Mouse (Mus musculus) thymus, adult 18-20 months (tissue): ENCODE measurements around the gene Ago1.
A peak's percentile ranks its signal among the peaks of the same experiment; 100 is the strongest.

Source experiments
- DNase-seq, 2 experiments: peaks; one replicate each; pipeline ENCODE4 v3.0.0; 2022; ENCODE audit warnings: mixed read lengths in 2 of 2

Ago1 gene

GRCm38 (mm10) chr4:126469334-126469733 is 951 bp upstream of the Ago1 start:
- DNase-seq: no peak

DNA sequence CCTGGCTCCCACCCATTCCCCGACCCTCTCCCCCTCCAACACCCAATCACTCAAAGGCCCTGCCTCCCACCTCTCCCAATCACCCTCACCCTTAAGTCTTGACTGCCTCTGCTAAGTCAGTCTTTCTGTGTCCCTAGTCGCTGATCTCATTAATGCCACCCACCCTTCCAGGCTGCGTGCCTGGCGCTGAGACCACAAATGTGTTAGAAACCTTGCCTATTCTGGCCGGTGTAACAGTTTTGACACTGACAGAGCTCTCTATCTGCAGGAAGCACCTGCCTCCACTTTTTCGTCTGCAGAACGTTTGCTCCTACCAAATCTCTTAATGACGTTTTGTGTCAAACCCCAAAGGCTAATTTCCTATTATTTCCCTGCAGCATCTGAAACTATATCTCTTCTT is 542 bp upstream of the Ago1 start:
- DNase-seq: no peak

GRCm38 (mm10) chr4:126467721-126468284 is 580 bp downstream of the Ago1 start:
- DNase-seq: peak; percentile 64 to 71

DNA sequence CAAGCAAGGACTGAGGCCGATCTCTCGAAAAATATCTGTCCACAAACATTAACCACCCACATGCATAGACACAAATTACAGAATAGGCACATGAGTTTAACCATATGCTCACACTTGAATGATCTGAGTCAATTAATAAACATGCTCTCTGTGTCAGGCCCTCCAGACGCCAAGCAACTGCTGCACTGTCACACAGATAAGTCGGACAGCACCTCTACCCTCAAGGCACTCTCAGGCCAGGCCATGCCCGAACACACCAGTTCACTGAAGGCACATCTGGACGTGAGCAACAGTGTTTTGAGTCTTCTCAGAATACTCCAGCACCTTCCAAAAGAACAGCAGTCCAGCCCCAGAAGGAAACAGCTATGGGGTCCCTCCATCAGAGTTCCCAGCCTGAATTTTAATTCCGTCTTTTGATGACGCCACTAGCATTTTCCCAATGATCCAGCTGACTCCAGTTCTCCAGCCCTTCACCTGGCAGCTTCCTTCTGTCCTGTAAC is 2.1 kb downstream of the Ago1 start:
- DNase-seq: no peak

GRCm38 (mm10) chr4:126465843-126466242 is 2.5 kb downstream of the Ago1 start:
- peak; percentile 4 to 29 for DNase-seq

GRCm38 (mm10) chr4:126464892-126465235 is 3.5 kb downstream of the Ago1 start:
- DNase-seq: no peak

GRCm38 (mm10) chr4:126464189-126464891 is 4.0 kb downstream of the Ago1 start:
- DNase-seq: no peak

- no peak for DNase-seq
Observed at GRCm38 (mm10) chr4:126455441-126455840, 12.9 kb downstream of the Ago1 start.

DNA sequence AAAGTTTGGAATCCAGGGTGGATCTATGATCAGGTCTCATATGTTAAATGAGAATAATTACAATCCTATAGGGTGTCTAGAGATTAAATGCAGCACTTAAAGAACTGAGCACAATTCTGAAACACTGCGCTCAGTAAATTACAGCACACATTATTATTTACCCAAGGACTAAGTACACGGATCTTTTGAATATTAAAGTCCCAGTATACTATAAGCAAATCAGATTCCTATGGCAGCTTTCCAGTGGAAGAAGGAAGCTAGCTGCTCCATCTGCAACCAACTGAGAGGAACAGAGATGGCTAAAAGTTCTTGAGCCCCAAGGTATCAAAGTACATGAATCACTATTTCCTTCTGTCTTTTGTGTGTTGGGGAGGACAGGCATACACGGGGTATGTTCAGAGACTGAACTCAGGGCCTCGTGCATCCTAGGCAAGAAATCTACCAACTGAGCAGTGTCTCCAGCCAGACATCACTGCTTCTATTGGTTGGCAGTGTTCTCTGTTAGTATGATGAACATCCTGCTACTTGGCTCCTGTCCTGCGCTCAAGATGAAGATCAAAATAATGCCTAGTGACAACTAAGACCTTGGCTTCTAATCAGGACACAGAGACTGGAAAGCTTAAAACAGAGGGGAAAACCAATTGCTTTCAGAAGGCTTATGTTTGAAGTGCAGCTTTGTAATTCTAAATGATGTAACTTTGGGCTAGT is 13.7 kb downstream of the Ago1 start:
- no peak for DNase-seq

DNA sequence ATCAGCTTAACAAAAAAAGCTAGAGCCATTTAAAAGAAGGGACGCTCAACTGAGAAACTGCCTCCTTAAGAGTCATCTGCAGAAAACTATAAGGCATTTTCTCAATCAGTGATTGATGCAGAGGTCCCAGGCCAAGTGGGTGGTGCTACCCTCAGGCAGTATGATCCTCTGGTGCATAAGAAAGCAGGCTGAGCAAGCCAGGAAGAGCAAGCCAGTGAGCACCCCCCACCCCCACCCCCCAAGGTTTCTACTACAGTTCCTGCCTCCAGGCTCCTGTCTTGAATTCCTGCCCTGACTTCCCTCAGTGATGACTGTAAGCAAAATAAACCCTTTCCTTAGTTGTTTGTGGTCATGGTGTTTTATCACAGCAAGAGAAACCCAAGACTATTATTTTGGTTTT is 18.1 kb downstream of the Ago1 start:
- no peak for DNase-seq

DNA sequence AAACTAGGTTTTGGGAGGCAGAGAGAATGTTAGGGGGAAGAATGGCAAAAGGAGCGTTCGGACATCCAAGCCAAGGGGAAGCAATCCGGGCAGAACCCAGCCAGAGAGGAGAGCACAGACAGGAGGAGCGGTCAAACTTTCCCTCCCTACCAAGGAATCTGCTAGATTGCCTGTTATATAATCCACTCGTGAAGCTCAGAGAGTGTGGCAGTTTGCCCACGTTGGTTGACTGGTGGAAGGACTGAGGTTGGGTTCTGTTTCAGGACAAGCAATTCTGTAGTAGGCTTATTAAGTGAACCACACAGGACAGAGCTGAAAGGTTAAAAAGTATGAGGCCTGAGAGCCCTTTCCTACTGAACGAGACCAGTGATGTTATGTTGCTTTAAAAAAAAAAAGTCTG is 21.3 kb downstream of the Ago1 start:
- DNase-seq: no peak

DNA sequence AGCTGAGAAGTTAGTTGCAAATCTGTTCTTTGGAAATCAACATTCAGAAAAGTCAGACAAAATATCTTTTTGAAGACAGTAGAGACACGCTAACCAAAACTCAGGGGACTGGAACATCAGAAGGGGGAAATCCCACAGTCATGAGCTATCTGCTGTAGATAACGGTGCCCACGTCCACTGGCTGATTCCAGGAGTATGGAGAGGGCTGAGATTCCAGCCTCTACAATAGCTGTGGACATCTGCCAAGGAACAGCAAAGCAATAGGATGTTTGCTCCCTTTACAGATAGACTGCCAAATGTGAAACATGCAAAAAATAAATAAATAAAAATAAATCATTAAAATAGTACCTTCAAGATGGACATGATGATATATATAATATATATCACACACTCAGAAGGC is 23.9 kb downstream of the Ago1 start:
- no peak for DNase-seq

DNA sequence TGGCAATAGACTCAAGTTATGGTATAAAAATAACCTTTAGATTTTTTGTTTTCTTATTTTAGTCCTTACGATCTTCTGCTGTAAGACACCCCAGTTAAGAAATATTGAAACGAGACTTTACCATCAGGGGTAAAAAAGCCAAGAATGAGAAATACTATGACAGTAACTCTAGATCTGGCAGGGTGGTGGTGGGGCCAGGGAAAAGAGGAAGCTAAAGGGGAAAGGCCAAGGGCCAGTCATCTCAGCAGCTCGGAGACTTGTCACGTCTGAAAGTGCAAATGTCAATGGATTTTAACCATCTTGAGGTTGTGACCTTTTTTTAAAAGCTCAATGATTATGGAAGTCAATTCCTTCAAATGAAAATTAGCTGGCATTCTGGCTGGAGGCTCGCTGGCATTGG is 30.1 kb downstream of the Ago1 start:
- no peak for DNase-seq

DNA sequence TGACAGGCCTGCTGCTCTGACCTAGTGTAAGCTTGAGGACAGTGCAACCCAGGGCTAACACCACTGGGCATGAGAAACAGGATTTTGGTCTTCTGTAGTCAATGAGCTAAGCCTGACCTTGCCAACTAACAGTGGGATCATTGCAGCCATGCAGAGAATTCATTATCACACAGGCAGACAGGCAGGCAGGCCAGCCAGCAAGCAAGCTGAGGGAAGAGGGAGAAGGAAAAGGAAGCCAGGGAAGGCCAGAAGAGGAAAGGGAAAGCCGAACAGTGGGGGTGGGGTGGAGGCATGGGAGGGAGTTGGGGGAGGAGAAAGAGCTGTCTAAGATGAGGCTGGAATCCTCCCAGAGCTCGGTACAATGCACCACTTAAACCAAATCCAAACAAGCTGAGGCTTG is 32.1 kb downstream of the Ago1 start:
- no peak for DNase-seq

DNA sequence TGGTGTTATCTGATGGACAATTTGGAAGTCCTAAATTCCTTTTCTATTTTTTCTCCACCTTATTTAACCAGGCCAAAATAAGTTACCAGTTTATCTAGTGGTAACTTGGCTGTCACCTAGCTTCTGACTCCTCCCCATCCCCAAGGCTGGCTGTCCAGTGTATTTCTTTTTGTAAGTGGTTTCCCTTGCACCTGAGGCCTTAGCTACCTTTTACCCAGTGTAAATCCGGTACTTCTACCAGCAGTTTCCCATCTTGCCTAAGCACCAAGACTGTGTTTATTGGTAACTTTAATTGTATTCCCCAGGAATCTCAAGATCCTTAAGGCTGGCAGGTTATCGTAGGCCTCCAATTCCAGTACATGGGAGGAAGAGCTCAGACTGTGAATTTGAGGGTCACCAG is 34.3 kb downstream of the Ago1 start:
- DNase-seq: no peak

DNA sequence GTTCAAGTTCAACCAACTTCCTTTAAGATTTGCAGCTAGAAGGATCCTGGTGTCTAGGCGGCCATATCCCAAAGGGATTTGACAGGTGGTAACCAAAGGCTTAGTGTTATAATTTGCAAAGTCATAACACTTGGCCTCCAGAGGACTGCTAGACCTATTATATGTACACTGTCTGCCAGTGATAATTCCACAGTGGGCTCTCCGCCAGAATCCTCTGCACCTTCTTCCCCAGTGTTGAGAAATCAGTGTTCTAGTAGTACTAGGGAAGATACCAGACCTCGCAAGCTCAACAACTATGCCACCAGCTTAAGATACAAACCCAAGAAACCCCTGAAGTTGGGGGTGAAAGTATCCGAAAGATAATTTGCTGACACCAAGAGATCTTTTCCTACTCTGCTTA is 35.2 kb downstream of the Ago1 start:
- no peak for DNase-seq

- DNase-seq: no peak
Observed at GRCm38 (mm10) chr4:126431746-126432145, 36.6 kb downstream of the Ago1 start.

- peak; percentile 86 to 88 for DNase-seq
Observed at GRCm38 (mm10) chr4:126429347-126430079, 38.9 kb downstream of the Ago1 start, which contains the start of gene Ago3. Gene Ago3 (minus strand): TSS chr4:126429556.

GRCm38 (mm10) chr4:126428682-126429346 is 39.6 kb downstream of the Ago1 start:
- no peak for DNase-seq

DNA sequence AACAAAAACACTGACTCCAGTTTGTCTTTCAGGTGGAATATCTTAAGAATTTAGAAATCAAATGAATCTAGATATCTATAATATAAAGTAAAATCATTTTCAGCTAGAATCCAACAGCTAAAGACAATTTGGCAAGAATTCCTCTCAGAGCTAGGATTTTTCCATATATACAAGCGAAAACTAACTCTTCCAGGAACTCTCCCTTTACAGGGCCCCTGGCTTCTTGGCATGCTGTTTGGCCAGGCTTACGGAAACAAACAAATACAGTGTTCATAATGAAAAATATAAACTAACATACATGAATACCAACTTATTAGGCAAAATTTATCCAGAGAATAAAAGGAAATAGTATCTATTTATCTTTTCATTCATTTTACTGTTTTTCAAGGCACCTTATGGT is 44.5 kb downstream of the Ago1 start:
- no peak for DNase-seq

DNA sequence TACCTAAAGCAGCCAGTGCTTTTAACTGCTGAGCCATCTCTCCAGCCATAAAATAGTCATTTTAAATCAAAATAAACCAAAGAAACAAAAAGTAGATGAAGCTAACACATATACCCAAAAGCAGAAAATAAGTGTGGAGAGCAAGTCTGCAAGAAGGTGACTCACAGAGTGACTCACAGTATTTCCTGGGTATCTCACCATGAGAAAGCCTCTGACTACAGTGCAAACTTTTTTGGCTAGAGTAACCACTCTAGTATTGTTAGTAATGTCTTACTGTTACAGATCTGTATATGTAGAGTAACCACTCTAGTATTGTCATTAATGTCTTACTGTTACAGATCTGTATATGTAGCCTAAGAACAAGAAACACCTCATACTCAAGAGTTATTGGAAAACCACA is 52.7 kb downstream of the Ago1 start:
- DNase-seq: no peak

DNA sequence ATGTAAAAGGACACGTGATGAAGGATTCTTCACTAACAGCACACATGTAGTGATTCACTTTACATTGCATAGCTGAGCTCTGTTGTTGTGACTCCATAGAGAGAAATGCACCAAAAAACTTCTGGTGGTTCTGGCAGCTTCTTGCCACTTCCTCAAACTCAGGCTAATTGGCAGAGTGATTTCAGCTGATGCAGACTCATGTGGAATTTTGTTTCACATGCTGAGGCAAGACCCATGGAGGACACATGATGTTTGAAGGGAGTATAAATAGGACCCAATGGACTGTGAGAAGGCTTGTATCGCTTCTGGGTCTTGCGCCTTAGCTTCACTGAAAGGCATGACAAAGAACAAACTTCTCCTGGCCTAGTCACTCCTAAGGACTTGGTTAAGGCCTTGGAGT is 55.9 kb downstream of the Ago1 start:
- DNase-seq: no peak
